Mouse (Mus musculus) liver, embryonic 14.5 days (tissue): ENCODE results near the gene Heatr5b. TPM values are rescaled to one million over a fixed set of nuclear protein-coding genes. Genes with fewer than 3 reads are reported as not detected.

Experiments
- ATAC-seq: fragments of 200-750 bp; cut with Nextera tagmentation; 2 replicates; pipeline ENCODE4 v1.8.0; 2017; ENCODE audit warnings: moderate number of reproducible peaks, mild to moderate bottlenecking, moderate library complexity; ENCODE audit not compliant: insufficient read depth
- DNase-seq, 3 experiments: peaks; one replicate each; pipeline ENCODE4 v3.0.0-alpha.2; 2012 to 2013; ENCODE audit warnings: low read depth in 3 of 3, low spot score in 3 of 3
- H3K27ac ChIP-seq: fragments of 300-500 bp; sonication (generic); 2 replicates; pipeline ENCODE4 v1.5.1; 2014; ENCODE audit warnings: moderate library complexity, mild to moderate bottlenecking, control low read depth, inconsistent platforms
- H3K27me3 ChIP-seq: fragments of 300-500 bp; sonication (generic); 2 replicates; pipeline ENCODE4 v1.6.1; 2014; ENCODE audit warnings: mild to moderate bottlenecking, low read length, moderate library complexity; ENCODE audit not compliant: control insufficient read depth, insufficient read depth
- H3K36me3 ChIP-seq: fragments of 300-500 bp; sonication (generic); replicated peaks from 2 replicates; pipeline ENCODE4 v1.6.1; 2014; ENCODE audit warnings: low read depth; ENCODE audit not compliant: control insufficient read depth, insufficient read depth
- H3K4me1 ChIP-seq, 2 experiments: fragments of 200-500 bp in 1 of 2; fragments of 300-500 bp in 1 of 2; sonication (generic) in 1 of 2; replicated peaks; 2 replicates each; pipeline ENCODE4 v1.6.1; 2012 to 2014; ENCODE audit warnings: antibody characterized with exemption in 1 of 2, inconsistent platforms in 1 of 2, low read length in 1 of 2; ENCODE audit not compliant: control insufficient read depth in 2 of 2, insufficient read depth in 2 of 2
- H3K4me2 ChIP-seq: fragments of 300-500 bp; sonication (generic); 2 replicates; pipeline ENCODE4 v1.6.1; 2014; ENCODE audit warnings: low read depth, mild to moderate bottlenecking, control low read depth, moderate library complexity
- H3K4me3 ChIP-seq, 2 experiments: fragments of 200-500 bp in 1 of 2; fragments of 300-500 bp in 1 of 2; sonication (generic) in 1 of 2; 2 replicates each; pipeline ENCODE4 v1.5.1; 2012 to 2014; ENCODE audit warnings: low read depth in 2 of 2, low read length in 2 of 2, mild to moderate bottlenecking in 2 of 2, control low read depth in 1 of 2, inconsistent platforms in 1 of 2, moderate library complexity in 1 of 2; ENCODE audit not compliant: insufficient read depth in 1 of 2
- H3K9ac ChIP-seq: fragments of 300-500 bp; sonication (generic); replicated peaks from 2 replicates; pipeline ENCODE4 v1.6.1; 2014; ENCODE audit warnings: mild to moderate bottlenecking, control low read depth, moderate library complexity
- H3K9me3 ChIP-seq: fragments of 300-500 bp; sonication (generic); 2 replicates; pipeline ENCODE4 v1.6.1; 2016; ENCODE audit warnings: low read length, mixed read lengths; ENCODE audit not compliant: control insufficient read depth
- CTCF ChIP-seq: IDR thresholded peaks from 2 replicates; pipeline ENCODE4 v1.5.1; 2016; ENCODE audit warnings: antibody characterized with exemption, low read depth, control low read depth
- EP300 ChIP-seq: IDR thresholded peaks from 2 replicates; pipeline ENCODE4 v1.6.1; 2016; ENCODE audit warnings: antibody characterized with exemption, low read depth
- WGBS: fragments of 180-500 bp; shearing (Covaris S2); extraction: QIAGEN DNeasy Blood & Tissue Kit; methylation state at CpG from one replicate; pipeline ENCODE4 v1.1.7; 2014; ENCODE audit not compliant: insufficient replicate concordance; 5-methylcytosine and 5-hydroxymethylcytosine counted together
- polyA plus RNA-seq, 2 experiments: library from polyadenylated mRNA; depleted of rRNA in 1 of 2; stranded (reverse) in 1 of 2; unstranded in 1 of 2; fragments of >200 nt; fragmentation: Nextera tagmentation in 1 of 2; extraction: Ambion mirVana in 1 of 2; gene quantifications; 2 replicates each; pipeline versions ENCODE4 v1.2.1 to v1.2.3; 2012 to 2014

Gene Heatr5b
- polyA plus RNA-seq (2012; rRNA removed), result 5.3 and 5.6 TPM in 2 replicates
- 3.5 and 3.8 TPM in 2 replicates for polyA plus RNA-seq (2014; fragmentation: Nextera tagmentation; extraction: Ambion mirVana)

- no peaks in the 10 kb centered on the region for H3K27me3 ChIP-seq
- H3K27ac ChIP-seq, result peak within 1 kb of the TSS; percentile 76
- H3K9me3 ChIP-seq, result no peaks in the 10 kb centered on the region
- peak within 1 kb of the TSS; percentile 86 for H3K9ac ChIP-seq
- TF ChIP-seq EP300 (no peak), CTCF (no peak)
- peak; percentile 96 to 97 (median 97) for DNase-seq
- H3K4me3 ChIP-seq, result peak within 1 kb of the TSS; percentile 75 to 81
- ATAC-seq, result peak; percentile 98
- peaks cover 2 to 3% of the 10 kb centered on the region in 2 experiments; a peak in 1 of 4 replicates for H3K4me1 ChIP-seq
- WGBS, result under 1% methylated on average over 81 of the region's 81 CpGs
- peaks cover 6% of the 10 kb centered on the region for H3K36me3 ChIP-seq
- H3K4me2 ChIP-seq, result peak within 1 kb of the TSS; percentile 93
Observed at GRCm38 (mm10) chr17:78834856-78835835, at the start of gene Heatr5b, which contains the start of gene Gpatch11. Heatr5b (minus strand) TSS chr17:78835364. Gpatch11 (plus strand) TSS chr17:78835567.

GRCm38 (mm10) chr17:78883291-78883690 is 48.1 kb upstream of the Heatr5b start:
- Histone ChIP-seq H3K36me3 (no peaks in the 10 kb centered on the region; the same call in none of the 2 replicates), H3K4me2 (no peak overlapping the region), H3K4me1 (peaks cover 3 to 11% of the 10 kb centered on the region in 2 experiments; a peak in 3 of 4 replicates), H3K27ac (no peak overlapping the region), H3K27me3 (no peaks in the 10 kb centered on the region), H3K9ac (no peak overlapping the region), H3K4me3 (no peak overlapping the region), H3K9me3 (no peaks in the 10 kb centered on the region)
- TF ChIP-seq CTCF (no peak), EP300 (no peak)
- DNase-seq (no peak), ATAC-seq (no peak)
- 81% methylated on average over 4 of the region's 4 CpGs for WGBS

DNA sequence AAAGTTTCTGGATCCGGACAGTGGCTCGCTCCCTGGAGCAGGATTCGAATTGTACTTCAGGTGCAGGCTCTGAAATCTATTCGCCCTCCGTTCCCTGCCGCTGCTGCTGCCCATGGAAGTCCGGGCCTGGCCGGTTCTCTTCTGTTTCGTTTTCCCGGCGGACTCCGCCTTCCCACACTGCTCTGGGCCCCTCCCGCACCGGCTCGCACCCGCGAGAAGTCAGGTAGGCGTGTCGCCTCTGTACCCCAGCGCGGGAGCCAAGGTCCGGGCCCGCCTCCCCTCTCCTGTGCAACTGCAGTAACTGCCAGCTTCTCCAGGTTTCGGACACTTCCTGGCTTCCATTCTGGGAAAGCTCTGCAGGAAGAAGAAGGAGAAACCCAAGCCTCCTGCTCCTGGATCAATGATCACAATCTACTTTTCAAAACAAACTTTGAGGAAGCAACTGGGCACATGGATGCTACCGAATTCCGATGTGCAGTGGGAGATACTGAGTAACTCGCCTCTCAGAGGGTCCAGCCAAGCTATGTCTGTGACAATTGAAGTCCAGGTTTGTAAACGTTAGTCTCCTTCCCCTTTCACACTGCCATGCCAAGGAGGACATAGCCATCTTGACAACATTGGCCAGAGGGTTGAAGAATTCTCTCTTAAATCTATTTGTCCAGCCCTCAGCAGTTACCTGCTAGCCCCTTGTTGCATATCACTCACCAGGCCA is 47.4 kb upstream of the Heatr5b start, which contains the start of gene Eif2ak2:
Eif2ak2 (minus strand) TSS at position 173 of the 712 bp plus-strand sequence.
- H3K9ac ChIP-seq, result peak within 1 kb of the TSS; percentile 94
- WGBS, result 2% methylated on average over 28 of the region's 28 CpGs
- H3K27me3 ChIP-seq, result no peaks in the 10 kb centered on the region

DNA sequence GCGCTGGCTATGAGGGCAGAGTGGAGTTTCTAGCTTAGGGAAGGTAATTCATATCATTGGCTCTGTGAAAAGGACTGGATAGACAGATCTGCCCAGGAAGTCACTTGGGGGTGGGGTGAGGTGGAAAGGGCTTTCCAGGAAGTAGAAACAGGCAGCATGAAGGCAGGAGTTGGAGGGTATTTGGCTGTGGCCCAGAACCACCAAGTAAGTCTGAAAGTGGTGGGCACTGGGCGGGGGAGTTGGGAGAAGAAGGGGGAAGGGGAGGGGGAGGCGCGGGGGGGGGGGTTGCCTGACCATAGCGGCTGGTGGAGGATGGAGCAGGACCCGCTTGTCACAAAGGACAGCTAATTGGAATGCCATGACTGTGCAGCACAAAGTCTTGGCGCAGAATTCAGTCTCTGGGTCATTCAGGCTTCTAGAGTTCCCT is 46.7 kb upstream of the Heatr5b start:
- Histone ChIP-seq H3K4me1 (peaks cover 3 to 11% of the 10 kb centered on the region in 2 experiments; a peak in 3 of 4 replicates), H3K36me3 (peaks cover 12% of the 10 kb centered on the region), H3K27ac (peak overlapping the region; percentile 75), H3K4me3 (peak overlapping the region; percentile 93 to 97), H3K9ac (peak overlapping the region; percentile 94), H3K9me3 (no peaks in the 10 kb centered on the region), H3K4me2 (peak overlapping the region; percentile 77), H3K27me3 (no peaks in the 10 kb centered on the region)
- ATAC-seq (peak; percentile 58), DNase-seq (no peak)
- TF ChIP-seq EP300 (no peak), CTCF (no peak)
- WGBS, result 2% methylated on average over 7 of the region's 7 CpGs

More for the DNA sequence above, 47.4 kb upstream of the Heatr5b start, which contains the start of gene Eif2ak2:
- Histone ChIP-seq H3K36me3 (peaks cover 6% of the 10 kb centered on the region), H3K4me1 (peaks cover 3 to 11% of the 10 kb centered on the region in 2 experiments; a peak in 3 of 4 replicates), H3K4me3 (peak within 1 kb of the TSS; percentile 93 to 97), H3K9me3 (no peaks in the 10 kb centered on the region), H3K4me2 (peak within 1 kb of the TSS; percentile 77), H3K27ac (peak within 1 kb of the TSS; percentile 75)
- no peak for TF ChIP-seq CTCF
- TF ChIP-seq EP300, result peak; percentile 39; the same call in 1 of the 2 replicates
- DNase-seq (peak; percentile 66 to 73 (median 69)), ATAC-seq (peak; percentile 97)
